Mouse (Mus musculus) heart, postnatal 4 days (tissue): ENCODE results near the gene Ubr4. TPM values are rescaled to one million over a fixed set of nuclear protein-coding genes. Genes with fewer than 3 reads are reported as not detected.
A peak's percentile ranks its signal among the peaks of the same experiment; 100 is the strongest.

Experiments
- DNase-seq: peaks from one replicate; pipeline ENCODE4 v3.0.0; 2021
- total RNA-seq, 2 experiments: library from RNA; stranded (reverse); gene quantifications; 2 replicates each; pipeline ENCODE4 v1.2.3; 2021

The Ubr4 gene
- total RNA-seq, 2 experiments from 2014 or later: 124 to 126 TPM

DNA sequence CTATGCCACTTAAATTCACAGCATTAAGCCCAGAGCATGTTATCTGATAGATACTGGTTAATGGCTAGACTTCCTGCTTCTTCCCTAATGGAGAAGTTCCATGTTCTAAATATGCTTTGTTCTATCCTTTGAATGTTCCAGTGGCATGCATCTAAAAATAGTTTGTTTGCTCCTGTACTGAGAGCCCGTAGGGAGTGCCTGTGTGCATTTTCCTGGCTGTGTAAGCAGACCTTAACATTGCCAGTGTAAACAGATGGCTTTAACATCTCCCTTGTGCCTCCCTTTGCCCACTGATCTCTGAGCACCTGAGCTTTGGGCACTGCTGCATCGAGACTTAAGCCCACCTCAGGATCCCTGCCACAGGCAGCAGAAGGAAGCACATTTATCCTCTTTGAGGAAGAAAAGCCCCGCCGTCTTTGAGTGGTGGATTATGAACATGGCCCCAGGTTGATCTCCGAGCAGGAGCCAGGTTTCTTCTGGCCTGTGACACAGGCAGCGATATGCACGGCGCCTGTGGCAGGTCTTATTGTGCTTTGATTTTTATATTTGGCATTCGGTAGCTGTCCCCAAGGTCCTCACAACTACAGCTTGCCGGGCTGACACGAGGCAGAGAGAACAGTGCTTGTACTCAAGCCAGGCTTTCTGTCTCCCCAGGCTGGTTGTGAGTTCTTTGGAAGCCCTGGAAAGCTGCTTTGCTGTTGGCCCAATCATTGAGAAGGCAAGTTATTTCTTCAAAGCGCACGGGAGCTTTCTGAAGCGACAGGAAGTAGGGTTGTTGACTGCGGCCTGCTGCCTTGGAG is 80.8 kb downstream of the Ubr4 start:
- no peak for DNase-seq

DNA sequence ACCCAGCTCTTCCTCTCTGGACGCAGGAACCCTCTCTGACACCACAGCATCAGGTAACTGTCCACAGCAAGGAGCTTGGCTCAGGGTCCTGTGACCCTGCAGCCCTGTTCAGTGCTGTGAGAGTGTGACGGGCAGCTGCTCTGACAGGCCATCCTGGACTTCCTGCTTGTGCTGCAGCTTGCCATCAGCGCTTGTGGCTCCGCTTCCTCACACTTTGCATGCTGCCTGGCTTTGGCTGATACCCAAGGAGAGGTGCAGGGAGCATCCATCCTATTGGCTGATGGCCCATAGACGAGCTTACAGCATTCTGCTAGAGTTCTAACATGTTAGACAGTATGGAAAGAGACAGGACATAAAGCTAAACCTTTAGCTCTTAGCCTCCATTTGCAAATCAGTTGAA is 88.8 kb downstream of the Ubr4 start:
- no peak for DNase-seq

DNA sequence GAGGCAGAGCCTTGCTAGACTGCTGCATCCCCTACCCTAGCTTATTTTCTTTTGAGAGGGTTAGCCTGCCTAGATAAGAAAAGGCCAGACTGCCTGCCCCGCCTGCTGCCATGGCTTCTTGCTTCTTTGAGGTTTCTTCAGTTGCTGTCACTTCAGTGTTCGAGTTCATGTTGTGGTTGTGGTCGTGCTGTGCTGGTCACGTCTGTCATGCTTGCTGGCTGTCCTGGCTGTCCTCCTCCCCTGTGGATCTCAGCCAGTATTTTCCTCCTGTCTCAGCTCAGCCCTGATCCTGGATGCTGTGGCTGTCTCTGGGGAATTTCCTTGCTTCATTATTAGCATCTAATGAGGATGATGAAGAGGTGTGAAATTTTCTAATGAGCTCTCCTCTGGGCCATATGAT is 89.4 kb downstream of the Ubr4 start:
- DNase-seq: no peak

DNA sequence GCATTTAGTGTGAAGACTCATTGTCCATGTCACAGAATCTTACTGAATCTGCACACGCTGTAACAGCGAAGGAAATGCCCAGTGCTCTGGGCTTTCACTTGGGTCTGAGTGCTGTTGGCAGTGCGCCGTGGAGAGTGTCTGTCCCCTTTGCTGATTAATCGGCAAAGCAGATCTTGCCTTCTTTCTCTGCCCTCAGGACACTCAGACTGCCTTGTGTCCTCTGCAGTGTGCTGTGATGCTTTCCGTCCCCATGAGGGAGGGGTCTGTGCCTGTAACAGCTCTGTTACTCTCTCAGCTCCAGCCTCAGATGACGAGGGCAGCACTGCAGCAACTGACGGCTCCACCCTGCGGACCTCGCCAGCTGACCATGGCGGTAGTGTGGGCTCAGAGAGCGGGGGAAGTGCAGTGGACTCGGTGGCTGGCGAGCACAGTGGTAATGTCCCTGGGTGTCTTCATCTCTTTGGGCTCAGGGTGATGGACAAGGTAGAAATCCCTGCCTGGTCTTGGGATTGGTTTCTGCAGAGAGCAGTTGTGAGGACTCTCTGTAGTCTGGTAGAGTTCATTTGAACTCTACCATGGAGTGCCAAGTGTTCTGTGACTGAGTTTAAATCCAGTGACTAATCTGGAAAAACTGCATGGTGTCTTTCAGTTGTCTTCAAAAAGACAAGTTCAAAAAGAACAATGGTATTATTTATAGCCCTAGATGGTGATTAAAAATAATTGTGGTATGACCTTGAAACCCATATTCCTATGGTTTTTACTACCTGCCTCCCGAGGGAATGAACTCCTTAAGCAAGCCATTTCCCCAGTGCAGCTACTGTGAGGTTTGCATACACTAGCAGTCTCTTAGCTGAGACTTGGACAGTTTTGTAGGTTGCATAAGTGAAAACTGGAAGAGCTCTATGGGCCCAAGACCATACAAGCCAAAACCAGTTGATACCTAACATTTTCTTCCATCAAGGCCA is 90.3 kb downstream of the Ubr4 start:
- no peak for DNase-seq

DNA sequence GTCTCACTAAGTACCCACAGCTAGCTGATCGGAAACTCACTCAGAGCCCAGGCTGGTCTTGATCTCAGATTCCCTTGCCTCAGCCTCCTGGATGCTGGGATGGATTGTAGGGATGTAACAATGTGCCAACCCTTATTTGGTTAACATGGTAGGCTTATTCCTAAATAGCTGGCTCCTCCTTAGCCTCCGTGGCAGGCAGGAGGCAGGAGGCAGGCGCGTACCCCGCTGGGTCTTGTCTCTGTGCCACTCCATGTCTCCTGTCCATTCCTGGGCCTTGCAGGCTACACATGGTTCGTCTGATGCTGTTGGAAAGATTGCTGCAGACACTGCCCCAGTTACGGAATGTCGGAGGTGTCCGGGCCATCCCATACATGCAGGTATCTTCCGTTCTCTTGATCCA is 91.9 kb downstream of the Ubr4 start:
- no peak for DNase-seq

DNA sequence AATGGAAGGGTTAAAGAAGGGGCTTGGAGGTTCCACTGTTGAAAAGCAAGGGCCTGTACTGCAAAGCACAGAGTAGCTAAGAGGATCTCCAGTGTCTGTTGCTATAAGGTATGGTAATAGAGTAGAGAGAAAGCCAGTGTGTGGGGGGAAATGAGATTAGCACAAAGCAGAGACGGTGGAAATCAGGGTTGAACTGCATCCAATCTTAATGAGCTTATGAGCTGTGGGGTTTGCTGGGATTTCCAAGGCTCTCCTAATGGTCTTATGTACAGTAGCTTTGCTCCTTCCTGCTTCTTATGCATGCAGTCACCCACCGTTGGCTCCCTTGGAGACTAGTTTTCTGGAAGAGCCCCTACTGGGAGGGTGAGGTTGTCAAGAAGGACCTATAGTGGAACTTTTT is 93.8 kb downstream of the Ubr4 start:
- DNase-seq: no peak

DNA sequence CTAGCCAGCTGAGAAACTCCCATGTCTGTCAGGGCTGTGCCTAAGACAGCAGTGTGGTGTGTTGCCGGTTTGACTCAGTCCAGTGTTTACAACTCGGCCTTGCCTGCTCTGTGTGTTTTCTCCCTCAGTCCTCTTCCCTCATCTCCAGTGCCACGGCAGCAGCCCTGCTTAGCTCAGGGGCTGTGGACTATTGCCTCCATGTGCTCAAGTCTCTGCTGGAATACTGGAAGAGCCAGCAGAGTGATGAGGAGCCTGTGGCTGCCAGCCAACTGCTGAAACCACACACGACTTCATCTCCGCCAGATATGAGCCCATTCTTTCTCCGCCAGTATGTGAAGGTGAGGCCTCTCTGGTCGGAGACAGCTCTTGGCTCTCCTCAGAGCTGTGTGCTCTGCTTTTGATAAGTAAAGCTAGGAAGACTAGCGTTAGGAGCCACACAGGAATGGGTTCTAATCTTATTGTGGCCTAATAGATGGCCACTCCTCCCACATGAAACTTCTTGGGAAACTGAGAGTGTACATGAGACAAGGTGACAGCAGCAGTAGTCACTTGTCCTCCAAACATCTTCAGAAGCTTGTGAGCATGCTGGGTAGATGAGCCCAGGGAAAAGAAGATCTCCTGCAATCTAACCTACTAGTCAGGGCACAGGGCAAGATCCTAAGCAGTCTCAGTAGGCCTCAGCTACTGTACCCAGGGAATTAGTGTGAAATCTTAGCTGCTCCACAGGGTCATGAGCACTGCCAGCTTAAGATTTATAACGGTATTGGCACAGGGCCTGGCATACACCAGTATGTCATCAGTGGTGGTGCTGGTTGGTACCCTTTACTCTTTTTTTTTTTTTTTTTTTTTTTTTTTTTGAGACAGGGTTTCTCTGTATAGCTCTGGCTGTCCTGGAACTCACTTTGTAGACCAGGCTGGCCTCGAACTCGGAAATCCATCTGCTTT is 94.6 kb downstream of the Ubr4 start:
- DNase-seq: no peak

DNA sequence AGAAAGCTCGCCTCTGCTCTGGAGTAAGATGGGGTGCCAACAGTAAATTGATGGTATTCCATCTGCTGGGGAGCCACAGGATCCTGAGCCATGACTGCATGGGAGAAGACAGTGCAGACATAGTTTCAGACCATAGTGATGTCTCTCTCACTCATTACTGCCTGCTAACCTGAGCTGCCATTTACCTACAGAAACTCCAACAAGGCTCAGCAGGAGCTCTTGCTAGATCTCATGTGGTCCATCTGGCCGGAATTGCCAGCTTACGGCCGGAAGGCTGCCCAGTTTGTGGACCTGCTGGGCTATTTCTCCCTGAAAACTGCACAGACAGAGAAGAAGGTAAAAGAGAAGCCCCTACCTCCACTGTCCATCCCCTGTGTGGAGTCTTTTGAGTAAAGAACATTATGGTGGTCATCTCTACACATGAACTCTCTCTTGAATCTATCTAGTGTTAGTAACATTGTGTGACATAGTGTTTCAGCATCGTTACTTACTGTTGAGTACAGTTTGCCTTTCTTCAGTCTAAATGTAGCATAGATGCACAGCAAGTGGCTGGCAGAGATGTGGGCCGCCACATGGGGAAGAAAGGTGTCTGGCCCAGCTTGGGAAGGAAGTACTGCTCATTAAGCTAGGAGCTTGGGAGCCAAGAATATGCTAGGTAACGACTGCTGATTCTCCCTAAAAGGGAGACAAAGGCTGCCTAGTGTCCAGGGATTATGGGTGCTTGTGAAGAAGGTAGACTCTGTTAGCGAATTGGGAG is 100.7 kb downstream of the Ubr4 start:
- DNase-seq: no peak

DNA sequence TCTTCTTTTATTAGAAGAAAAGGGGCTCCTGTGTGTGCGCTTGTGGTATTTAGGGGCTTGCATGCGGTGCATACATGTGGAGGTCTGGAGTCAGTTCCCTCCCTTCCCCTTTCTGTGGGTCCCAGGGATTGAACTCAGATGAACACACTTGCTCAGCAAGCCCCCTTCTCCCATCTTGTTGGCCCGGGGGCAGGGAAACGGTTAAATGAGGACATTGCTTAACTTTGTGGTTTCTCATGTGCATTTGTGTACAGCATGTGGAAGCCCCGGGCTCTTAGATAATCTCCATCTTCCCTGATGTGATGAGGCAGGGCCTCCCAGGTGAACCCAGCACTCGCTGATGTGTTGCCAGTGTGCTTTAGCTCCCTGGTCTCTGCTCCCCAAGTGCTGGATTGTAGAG is 101.9 kb downstream of the Ubr4 start:
- no peak for DNase-seq

DNA sequence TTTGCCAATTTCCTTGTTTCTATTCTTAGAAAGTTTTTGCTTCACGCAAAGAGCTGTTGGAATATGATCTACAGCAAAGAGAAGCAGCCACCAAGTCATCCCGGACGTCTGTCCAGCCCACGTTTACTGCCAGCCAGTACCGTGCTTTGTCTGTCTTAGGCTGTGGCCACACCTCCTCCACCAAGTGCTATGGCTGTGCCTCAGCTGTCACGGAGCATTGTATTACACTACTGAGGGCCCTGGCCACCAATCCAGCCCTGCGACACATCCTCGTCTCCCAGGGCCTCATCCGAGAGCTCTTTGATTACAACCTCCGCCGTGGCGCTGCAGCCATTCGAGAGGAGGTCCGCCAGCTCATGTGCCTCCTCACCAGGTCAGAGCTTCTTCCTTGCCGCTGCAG is 107.6 kb downstream of the Ubr4 start:
- no peak for DNase-seq

DNA sequence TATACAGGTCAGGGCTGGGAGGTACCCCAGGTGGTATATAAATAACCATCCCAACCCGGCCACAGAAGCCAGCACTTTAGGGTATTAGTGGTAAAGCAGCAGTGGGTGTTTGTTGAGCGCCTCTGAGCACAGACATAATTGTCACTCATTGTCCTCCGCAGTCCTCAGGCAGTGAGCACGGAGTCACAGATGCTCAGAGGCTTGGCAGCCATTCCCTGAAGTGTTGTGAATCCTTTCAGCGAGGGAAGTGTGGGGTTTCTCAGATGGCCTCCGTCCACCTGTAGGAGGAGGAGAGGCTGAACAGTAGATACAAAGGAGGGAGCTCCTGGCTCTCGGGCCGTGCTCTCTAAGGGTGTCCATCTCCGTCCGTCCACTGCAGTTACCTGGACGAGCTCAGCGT is 111.8 kb downstream of the Ubr4 start:
- DNase-seq: no peak

DNA sequence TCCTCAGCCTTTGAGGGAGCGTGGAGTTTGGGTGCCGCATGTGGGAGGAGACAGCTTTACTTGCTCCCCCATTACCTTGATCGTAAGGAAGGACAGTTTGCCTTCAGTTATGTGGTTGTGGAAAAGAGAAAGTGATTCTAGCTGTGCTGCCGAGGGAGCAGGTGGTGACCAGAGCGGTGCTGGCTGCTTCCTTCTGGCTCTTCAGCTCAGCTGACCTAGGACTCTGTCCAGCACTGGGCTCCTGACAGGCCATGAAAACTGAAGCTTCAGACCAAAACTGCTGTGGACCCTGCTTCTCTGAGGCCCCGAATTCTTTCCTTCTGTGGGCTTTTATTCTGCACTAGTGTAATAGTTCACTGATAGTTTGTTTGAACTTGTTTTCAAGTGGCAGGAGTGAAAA is 114.1 kb downstream of the Ubr4 start:
- DNase-seq: no peak

DNA sequence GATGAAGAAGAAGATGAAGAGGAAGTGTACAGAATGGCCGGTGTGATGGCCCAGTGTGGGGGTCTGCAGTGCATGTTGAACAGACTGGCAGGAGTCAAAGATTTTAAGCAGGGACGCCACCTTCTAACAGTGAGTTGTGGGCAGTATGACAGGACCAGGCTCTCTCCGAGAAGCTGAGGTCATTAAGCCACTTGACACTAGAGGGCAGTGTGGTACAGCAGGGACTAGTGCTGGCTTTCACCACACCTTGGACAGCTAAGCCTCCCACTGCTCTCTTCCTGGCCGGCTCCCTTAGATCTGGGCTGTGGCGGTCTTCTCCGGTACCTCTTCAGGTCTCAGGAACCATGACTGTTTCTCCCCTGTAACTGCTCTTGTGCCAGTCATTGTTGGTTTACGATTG is 117.8 kb downstream of the Ubr4 start:
- DNase-seq: peak; percentile 90

DNA sequence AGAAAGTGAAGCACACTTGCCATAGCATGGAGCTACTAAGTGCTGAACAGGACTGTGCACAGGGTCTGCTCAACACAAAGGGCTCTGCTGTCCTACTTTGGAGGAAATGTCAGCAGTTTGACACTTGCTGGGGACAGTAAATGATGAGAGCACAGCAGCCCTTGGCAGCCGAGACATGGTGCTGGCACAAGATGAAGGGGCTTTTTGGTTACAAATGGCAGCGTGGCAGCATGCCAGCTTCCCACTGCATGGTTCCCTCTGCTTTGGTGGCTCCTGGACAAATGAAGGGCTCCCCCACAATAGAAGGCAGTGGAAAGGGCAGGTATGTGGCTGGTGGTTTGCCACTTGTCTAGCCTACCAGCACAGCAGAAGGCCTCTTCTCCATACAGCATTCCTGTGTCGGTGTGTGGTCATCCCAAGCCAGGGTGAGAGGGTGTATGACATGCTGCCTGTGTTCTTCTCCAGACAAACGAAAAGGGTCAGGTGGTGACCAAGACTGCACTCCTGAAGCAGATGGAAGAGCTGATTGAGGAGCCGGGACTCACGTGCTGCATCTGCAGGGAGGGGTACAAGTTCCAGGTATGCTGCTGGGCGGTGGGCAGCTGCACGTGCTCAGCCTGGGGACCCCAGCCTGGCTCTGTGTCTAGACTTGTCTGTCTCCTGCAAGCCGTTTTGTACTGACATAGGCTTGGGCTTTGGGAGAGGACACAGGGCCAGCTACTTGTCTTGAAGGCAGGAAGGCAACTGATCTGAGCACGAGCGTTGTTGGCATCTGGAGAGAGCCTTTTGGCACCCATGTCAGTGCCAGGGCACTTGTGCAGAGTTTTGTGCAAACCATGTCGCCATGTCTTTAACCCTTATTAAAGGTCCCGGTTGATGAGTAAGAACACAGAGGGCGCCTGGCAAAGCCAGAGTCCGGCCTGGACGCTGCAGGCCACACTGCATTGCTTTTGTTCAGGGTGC is 124.5 kb downstream of the Ubr4 start:
- DNase-seq: no peak

DNA sequence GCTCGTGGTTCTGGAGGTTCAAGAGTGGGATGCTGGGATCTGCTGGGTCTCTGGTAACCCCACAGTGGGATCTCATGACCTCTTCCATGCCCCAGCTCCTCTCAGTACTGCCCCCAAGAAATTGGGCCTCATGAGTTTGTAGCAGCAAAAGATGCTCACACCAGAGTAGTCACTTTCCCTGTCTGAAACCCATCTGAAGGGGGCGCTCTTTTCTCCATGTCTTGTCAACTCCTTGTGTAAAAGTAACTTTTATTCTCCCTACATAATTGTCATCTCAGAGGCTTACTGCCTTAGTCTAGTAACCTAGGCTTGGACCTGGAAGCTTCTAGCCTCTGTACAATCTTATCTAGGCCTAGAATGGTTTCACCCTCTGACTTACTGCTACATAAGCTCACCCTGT is 125.6 kb downstream of the Ubr4 start:
- DNase-seq: no peak

DNA sequence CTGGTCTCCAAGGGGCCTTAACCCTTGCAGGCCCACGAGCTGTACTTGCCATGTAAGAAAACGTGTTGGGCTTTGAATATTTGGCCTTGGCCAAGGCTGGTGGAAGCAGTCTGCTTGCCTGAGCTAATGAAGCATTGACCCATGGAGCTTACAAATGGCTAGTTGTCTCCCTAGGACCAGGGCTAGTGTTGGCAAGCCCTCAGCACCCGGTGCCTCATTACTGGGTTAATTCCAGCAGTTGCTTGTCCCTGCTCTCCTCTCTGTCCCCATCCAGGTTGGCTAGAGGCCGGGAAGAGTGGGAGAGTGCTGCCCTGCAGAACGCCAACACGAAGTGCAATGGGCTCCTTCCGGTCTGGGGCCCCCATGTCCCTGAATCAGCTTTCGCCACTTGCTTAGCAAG is 126.8 kb downstream of the Ubr4 start:
- no peak for DNase-seq

DNA sequence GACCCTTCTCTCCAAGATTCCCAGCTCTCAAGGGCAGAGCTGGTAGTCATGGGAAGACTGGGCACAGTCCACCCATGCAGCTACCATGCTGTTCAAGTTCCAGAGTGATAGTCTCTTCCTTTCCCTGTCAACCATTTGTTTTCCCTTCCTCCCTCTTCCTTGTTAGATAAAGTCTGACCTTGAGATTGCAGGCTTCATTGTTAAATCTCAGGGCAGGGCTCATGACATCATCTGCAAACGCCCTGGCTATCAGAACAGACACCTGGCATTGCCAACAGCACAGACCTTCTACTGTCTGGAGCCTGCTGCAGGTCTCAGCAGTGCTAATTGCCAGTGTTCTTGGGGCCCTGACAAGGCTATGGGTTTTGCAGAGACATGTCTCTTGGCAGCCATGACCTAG is 129.0 kb downstream of the Ubr4 start:
- no peak for DNase-seq

DNA sequence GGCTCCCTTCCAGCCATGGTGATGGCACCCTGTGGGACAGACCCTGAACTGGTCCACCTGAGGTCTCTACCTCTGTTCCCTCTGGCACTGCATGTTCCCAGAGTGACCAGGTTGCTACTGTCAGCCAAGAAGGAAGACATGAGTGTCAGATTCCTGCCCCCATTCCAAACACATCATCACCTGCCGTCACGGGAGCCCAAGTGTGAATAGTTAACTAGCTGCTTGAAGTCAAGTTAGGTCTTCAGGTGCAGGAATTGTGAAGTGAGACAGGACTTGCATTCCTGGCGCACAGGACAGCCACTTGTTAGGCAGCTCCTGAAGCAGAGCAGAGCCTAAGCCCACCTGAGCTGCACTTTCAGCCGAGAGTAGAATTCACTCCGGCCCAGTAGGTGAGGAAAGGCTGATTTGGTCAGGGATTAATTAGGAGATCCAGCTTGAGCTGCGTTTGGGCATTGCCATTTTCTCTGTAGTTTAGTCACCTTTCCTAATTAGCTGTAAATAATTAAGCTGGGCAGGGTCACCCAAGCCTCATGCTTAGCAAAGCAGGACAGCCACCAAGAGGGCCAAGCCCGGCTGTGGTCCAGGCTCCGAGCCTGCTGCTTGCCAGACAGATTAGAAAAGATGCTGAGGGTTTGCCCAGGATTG is 131.2 kb downstream of the Ubr4 start:
- no peak for DNase-seq

DNA sequence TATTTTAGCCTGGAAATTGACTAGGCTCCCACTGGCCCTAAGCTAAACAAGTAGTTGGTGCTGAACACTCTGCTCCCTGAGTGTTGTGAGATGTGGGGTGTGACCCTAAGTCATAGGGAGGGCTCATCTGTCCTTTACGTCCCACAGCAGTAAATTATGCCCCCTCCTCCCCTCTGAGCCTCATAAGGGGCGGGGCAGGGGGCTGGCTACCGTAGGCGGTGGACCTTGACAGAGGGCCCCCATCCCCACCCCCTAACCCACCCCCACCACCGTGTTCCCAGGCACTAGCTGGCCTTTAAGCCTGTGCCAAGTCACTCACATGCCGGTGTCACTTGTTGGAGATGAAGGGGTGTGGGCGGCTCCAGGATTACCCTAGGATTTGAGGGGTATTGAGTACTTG is 132.1 kb downstream of the Ubr4 start:
- no peak for DNase-seq

DNA sequence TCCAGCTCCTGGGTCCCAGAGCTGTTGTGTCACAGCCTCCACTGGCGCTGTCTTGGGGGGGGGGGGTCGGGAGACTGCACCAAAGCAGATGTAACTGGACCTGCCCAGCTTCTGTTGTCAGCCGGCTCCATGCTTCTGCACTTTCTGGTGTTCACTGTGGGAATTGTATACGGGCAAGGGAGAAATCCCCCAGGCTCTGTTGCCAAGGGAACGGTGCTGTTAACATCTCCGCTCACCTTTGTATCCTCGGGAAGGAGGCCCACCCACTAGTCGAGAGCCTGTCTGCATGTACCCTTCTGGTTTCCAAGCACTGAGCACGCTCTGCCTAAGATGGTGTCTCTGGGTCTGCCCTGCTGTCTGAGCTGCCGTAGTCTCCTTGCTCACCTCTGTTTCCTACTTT is 134.7 kb downstream of the Ubr4 start:
- DNase-seq: no peak
